ENCODE assay signal across 9 mouse cellular contexts in genomic region chr10:128008207-128008889, GRCm38 (mm10). TPM values are rescaled to one million over a fixed set of nuclear protein-coding genes. Genes with fewer than 3 reads are reported as not detected.
DNase-seq lines count a peak whose midpoint lies in the region; ATAC-seq lines count a peak whose summit lies in the region.
"Had no signal": no experiment of that assay in that cellular context is flagged by ENCODE, and none has a peak within 500 bp of the region (broad histone marks: within the 10 kb centered on the region; RNA-seq: fewer than 3 reads in every experiment).

No protein-coding gene starts in this region.

- WGBS in hindbrain, embryonic 14.5 days: 14% methylated on average over 4 of the region's 4 CpGs

- H3K36me3 ChIP-seq in hindbrain, embryonic 14.5 days (replicated peaks; ENCODE audit: control insufficient read depth, insufficient read depth): no peaks in the 10 kb centered on the region
- H3K36me3 ChIP-seq: limb, embryonic 15.5 days had no signal

- H3K4me2 ChIP-seq in hindbrain, embryonic 14.5 days (replicated peaks): no peak overlapping the region
- H3K4me2 ChIP-seq: limb, embryonic 15.5 days had no signal

- ATAC-seq in hindbrain, embryonic 14.5 days (ENCODE audit: low FRiP score): peak; percentile 68; the same call in 1 of the 2 replicates

- H3K4me3 ChIP-seq in hindbrain, embryonic 14.5 days (replicated peaks; ENCODE audit: low read length): no peak overlapping the region
- H3K4me3 ChIP-seq: limb, embryonic 15.5 days had no signal

- no peaks in the 10 kb centered on the region for H3K4me1 ChIP-seq in hindbrain, embryonic 14.5 days (replicated peaks; ENCODE audit: control insufficient read depth, insufficient read depth, low read length)
- H3K4me1 ChIP-seq: limb, embryonic 15.5 days had no signal

- H3K9ac ChIP-seq in hindbrain, embryonic 14.5 days: no peak overlapping the region
- H3K9ac ChIP-seq: limb, embryonic 15.5 days had no signal

- DNase-seq in MN1 (ENCODE audit: low spot score): peak; percentile 94
- peak; percentile 80 for DNase-seq in cerebellum, adult 9-10 months
- DNase-seq in frontal cortex, adult 2 months (ENCODE audit: extremely low spot score in 1 of 2, low spot score in 1 of 2): peak; percentile 39 to 94
- peak; percentile 96 for DNase-seq in hindbrain, embryonic 14.5 days (ENCODE audit: low spot score)
- peak; percentile 82 to 87 for DNase-seq in layer of hippocampus, postnatal 10 days (ENCODE audit: low spot score in 2 of 2)
- DNase-seq in lung, postnatal 10 days: peak; percentile 85
- peak; percentile 95 for DNase-seq in retina, embryonic 14.5 days (ENCODE audit: low spot score)
- DNase-seq in thymus, postnatal 36 days: peak; percentile 71 to 77

- no peaks in the 10 kb centered on the region for H3K27me3 ChIP-seq in hindbrain, embryonic 14.5 days (ENCODE audit: control insufficient read depth, insufficient read depth, low read length)
- H3K27me3 ChIP-seq: limb, embryonic 15.5 days had no signal

- H3K9me3 ChIP-seq in hindbrain, embryonic 14.5 days (ENCODE audit: control insufficient read depth, low read length): no peaks in the 10 kb centered on the region
- H3K9me3 ChIP-seq: limb, embryonic 15.5 days had no signal

- H3K27ac ChIP-seq in hindbrain, embryonic 14.5 days: no peak overlapping the region
- H3K27ac ChIP-seq: limb, embryonic 15.5 days had no signal

RNA-seq across cellular contexts. Expression of gene Hsd17b6, which starts 0.9 kb away (rescaled TPM):
- 0.10 and 0.29 TPM in 2 replicates for polyA plus RNA-seq in frontal cortex, adult 2 months (2012; rRNA removed)
- not detected in 2 replicates for polyA plus RNA-seq in hindbrain, embryonic 14.5 days (2014; fragmentation: Nextera tagmentation; extraction: Ambion mirVana)
- not detected for total RNA-seq in layer of hippocampus, postnatal 10 days (2021)
- polyA plus RNA-seq: limb, embryonic 15.5 days had no signal

RNA-seq across cellular contexts. Expression of gene Prim1, which starts 6.6 kb away (rescaled TPM):
- 9.5 and 9.9 TPM in 2 replicates for polyA plus RNA-seq in frontal cortex, adult 2 months (2012; rRNA removed)
- polyA plus RNA-seq in hindbrain, embryonic 14.5 days (2014; fragmentation: Nextera tagmentation; extraction: Ambion mirVana): 36.9 and 39.3 TPM in 2 replicates
- 1 to 10 TPM; 8.0 to 9.7 TPM for total RNA-seq in layer of hippocampus, postnatal 10 days (2021)

RNA-seq across cellular contexts. Expression of gene Naca, which starts 27.0 kb away (rescaled TPM):
- 238 and 244 TPM in 2 replicates for polyA plus RNA-seq in frontal cortex, adult 2 months (2012; rRNA removed)
- 558 and 592 TPM in 2 replicates for polyA plus RNA-seq in hindbrain, embryonic 14.5 days (2014; fragmentation: Nextera tagmentation; extraction: Ambion mirVana)
- 100 to 1,000 TPM; 350 to 389 TPM for total RNA-seq in layer of hippocampus, postnatal 10 days (2021)

RNA-seq across cellular contexts. Expression of gene Ptges3, which starts 50.4 kb away (rescaled TPM):
- polyA plus RNA-seq in frontal cortex, adult 2 months (2012; rRNA removed): 80.8 and 83.1 TPM in 2 replicates
- 393 and 410 TPM in 2 replicates for polyA plus RNA-seq in hindbrain, embryonic 14.5 days (2014; fragmentation: Nextera tagmentation; extraction: Ambion mirVana)
- total RNA-seq in layer of hippocampus, postnatal 10 days (2021): 100 to 1,000 TPM; 166 to 168 TPM
